Mouse (Mus musculus): ENCODE results near the gene Anks1b. TPM values are rescaled to one million over a fixed set of nuclear protein-coding genes. Genes with fewer than 3 reads are reported as not detected.

Anks1b gene
- polyA plus RNA-seq, 1 experiment from 2014 or later: 17.3 TPM

GRCm38 (mm10) chr10:90596576-90596975 lies 723.3 kb downstream of the Anks1b start:
- Histone ChIP-seq H3K9ac (ENCODE audit: low read length) (no peak overlapping the region), H3K27me3 (ENCODE audit: control insufficient read depth, insufficient read depth, low read length) (no peaks in the 10 kb centered on the region), H3K27ac (ENCODE audit: low read depth, low read length) (no peak overlapping the region), H3K4me3 (ENCODE audit: low read depth, low read length) (no peak overlapping the region), H3K4me1 (replicated peaks; ENCODE audit: control insufficient read depth, insufficient read depth, low read length) (peaks cover 2% of the 10 kb centered on the region; the same call in 1 of the 2 replicates), H3K36me3 (ENCODE audit: control insufficient read depth, insufficient read depth, low read length) (no peaks in the 10 kb centered on the region), H3K4me2 (ENCODE audit: low read depth, low read length, severe bottlenecking) (no peak overlapping the region), H3K9me3 (ENCODE audit: control insufficient read depth, low read length) (no peaks in the 10 kb centered on the region; the same call in 1 of the 2 replicates)
- peak; percentile 83 for ATAC-seq (replicated peaks; ENCODE audit: low FRiP score)
- 11% methylated on average over 3 of the region's 3 CpGs for WGBS
- no peak for DNase-seq (ENCODE audit: low spot score)

- H3K4me1 ChIP-seq (replicated peaks; ENCODE audit: control insufficient read depth, insufficient read depth, low read length): peaks cover 2% of the 10 kb centered on the region; the same call in 1 of the 2 replicates
- no peak overlapping the region for H3K4me2 ChIP-seq (ENCODE audit: low read depth, low read length, severe bottlenecking)
- H3K27me3 ChIP-seq (ENCODE audit: control insufficient read depth, insufficient read depth, low read length): no peaks in the 10 kb centered on the region
- no peaks in the 10 kb centered on the region for H3K9me3 ChIP-seq (ENCODE audit: control insufficient read depth, low read length)
- no peak overlapping the region for H3K9ac ChIP-seq (ENCODE audit: low read length)
- H3K4me3 ChIP-seq (ENCODE audit: low read depth, low read length): no peak overlapping the region
- ATAC-seq (replicated peaks; ENCODE audit: low FRiP score) (no peak), DNase-seq (ENCODE audit: low spot score) (no peak)
- H3K27ac ChIP-seq (ENCODE audit: low read depth, low read length): no peak overlapping the region
- no peaks in the 10 kb centered on the region for H3K36me3 ChIP-seq (ENCODE audit: control insufficient read depth, insufficient read depth, low read length)
Observed at GRCm38 (mm10) chr10:90599149-90599548, 725.8 kb downstream of the Anks1b start.

- DNase-seq (ENCODE audit: low spot score): no peak
- H3K36me3 ChIP-seq (ENCODE audit: control insufficient read depth, insufficient read depth, low read length): no peaks in the 10 kb centered on the region
- no peaks in the 10 kb centered on the region for H3K27me3 ChIP-seq (ENCODE audit: control insufficient read depth, insufficient read depth, low read length)
- no peak overlapping the region for H3K4me2 ChIP-seq (ENCODE audit: low read depth, low read length, severe bottlenecking)
- ATAC-seq (replicated peaks; ENCODE audit: low FRiP score): no peak
- no peak overlapping the region for H3K9ac ChIP-seq (ENCODE audit: low read length)
- H3K4me1 ChIP-seq (replicated peaks; ENCODE audit: control insufficient read depth, insufficient read depth, low read length): peaks cover 2% of the 10 kb centered on the region; the same call in 1 of the 2 replicates
- 83% methylated on average over 14 of the region's 14 CpGs for WGBS
- H3K4me3 ChIP-seq (ENCODE audit: low read depth, low read length): no peak overlapping the region
- H3K27ac ChIP-seq (ENCODE audit: low read depth, low read length): no peak overlapping the region
- no peaks in the 10 kb centered on the region for H3K9me3 ChIP-seq (ENCODE audit: control insufficient read depth, low read length)
Observed at GRCm38 (mm10) chr10:90599726-90600531, 726.6 kb downstream of the Anks1b start.

GRCm38 (mm10) chr10:90607586-90607985 lies 734.3 kb downstream of the Anks1b start:
- no peaks in the 10 kb centered on the region for H3K27me3 ChIP-seq (ENCODE audit: control insufficient read depth, insufficient read depth, low read length)
- 79% methylated on average over 3 of the region's 3 CpGs for WGBS
- no peaks in the 10 kb centered on the region for H3K9me3 ChIP-seq (ENCODE audit: control insufficient read depth, low read length)
- H3K27ac ChIP-seq (ENCODE audit: low read depth, low read length): no peak overlapping the region
- no peak overlapping the region for H3K4me2 ChIP-seq (ENCODE audit: low read depth, low read length, severe bottlenecking)
- no peaks in the 10 kb centered on the region for H3K36me3 ChIP-seq (ENCODE audit: control insufficient read depth, insufficient read depth, low read length)
- DNase-seq (ENCODE audit: low spot score) (no peak), ATAC-seq (replicated peaks; ENCODE audit: low FRiP score) (no peak)
- H3K4me1 ChIP-seq (replicated peaks; ENCODE audit: control insufficient read depth, insufficient read depth, low read length): no peaks in the 10 kb centered on the region
- no peak overlapping the region for H3K4me3 ChIP-seq (ENCODE audit: low read depth, low read length)
- H3K9ac ChIP-seq (ENCODE audit: low read length): no peak overlapping the region

GRCm38 (mm10) chr10:90609437-90609836 lies 736.1 kb downstream of the Anks1b start:
- H3K9ac ChIP-seq (ENCODE audit: low read length): no peak overlapping the region
- no peaks in the 10 kb centered on the region for H3K27me3 ChIP-seq (ENCODE audit: control insufficient read depth, insufficient read depth, low read length)
- H3K36me3 ChIP-seq (ENCODE audit: control insufficient read depth, insufficient read depth, low read length): no peaks in the 10 kb centered on the region
- WGBS: 91% methylated on average over 7 of the region's 7 CpGs
- no peak for DNase-seq (ENCODE audit: low spot score)
- H3K4me1 ChIP-seq (replicated peaks; ENCODE audit: control insufficient read depth, insufficient read depth, low read length): no peaks in the 10 kb centered on the region
- H3K4me3 ChIP-seq (ENCODE audit: low read depth, low read length): no peak overlapping the region
- H3K9me3 ChIP-seq (ENCODE audit: control insufficient read depth, low read length): no peaks in the 10 kb centered on the region
- ATAC-seq (replicated peaks; ENCODE audit: low FRiP score): no peak
- no peak overlapping the region for H3K27ac ChIP-seq (ENCODE audit: low read depth, low read length)
- H3K4me2 ChIP-seq (ENCODE audit: low read depth, low read length, severe bottlenecking): no peak overlapping the region

- no peak overlapping the region for H3K4me3 ChIP-seq (ENCODE audit: low read depth, low read length)
- H3K9ac ChIP-seq (ENCODE audit: low read length): no peak overlapping the region
- no peak overlapping the region for H3K4me2 ChIP-seq (ENCODE audit: low read depth, low read length, severe bottlenecking)
- DNase-seq (ENCODE audit: low spot score): no peak
- H3K4me1 ChIP-seq (replicated peaks; ENCODE audit: control insufficient read depth, insufficient read depth, low read length): no peaks in the 10 kb centered on the region
- no peak overlapping the region for H3K27ac ChIP-seq (ENCODE audit: low read depth, low read length)
- WGBS: 94% methylated on average over 3 of the region's 3 CpGs
- H3K9me3 ChIP-seq (ENCODE audit: control insufficient read depth, low read length): no peaks in the 10 kb centered on the region
- no peaks in the 10 kb centered on the region for H3K36me3 ChIP-seq (ENCODE audit: control insufficient read depth, insufficient read depth, low read length)
- ATAC-seq (replicated peaks; ENCODE audit: low FRiP score): no peak
- H3K27me3 ChIP-seq (ENCODE audit: control insufficient read depth, insufficient read depth, low read length): no peaks in the 10 kb centered on the region
Observed at GRCm38 (mm10) chr10:90613051-90613450, 739.7 kb downstream of the Anks1b start.

DNA sequence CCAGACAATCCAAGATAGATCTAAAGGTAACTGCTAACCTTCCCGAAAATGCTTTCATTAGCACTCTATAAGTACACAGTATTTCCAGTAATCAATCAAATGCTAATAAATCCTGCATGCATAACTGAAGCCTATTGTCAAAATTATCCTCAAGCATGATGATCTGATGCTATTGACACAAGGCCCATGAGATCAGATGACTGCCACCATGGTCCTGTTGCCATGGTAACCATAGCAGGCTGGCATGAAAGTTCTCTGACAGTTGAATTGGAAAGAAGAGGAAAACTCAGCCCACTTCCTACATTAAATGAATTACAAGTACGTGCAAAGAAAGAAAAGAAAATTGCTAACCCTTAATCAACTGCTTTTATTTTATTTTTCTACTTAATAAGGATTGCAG lies 741.9 kb downstream of the Anks1b start:
- Histone ChIP-seq H3K4me2 (ENCODE audit: low read depth, low read length, severe bottlenecking) (no peak overlapping the region), H3K36me3 (ENCODE audit: control insufficient read depth, insufficient read depth, low read length) (no peaks in the 10 kb centered on the region), H3K9ac (ENCODE audit: low read length) (no peak overlapping the region), H3K4me3 (ENCODE audit: low read depth, low read length) (no peak overlapping the region), H3K27me3 (ENCODE audit: control insufficient read depth, insufficient read depth, low read length) (no peaks in the 10 kb centered on the region), H3K4me1 (replicated peaks; ENCODE audit: control insufficient read depth, insufficient read depth, low read length) (no peaks in the 10 kb centered on the region), H3K9me3 (ENCODE audit: control insufficient read depth, low read length) (no peaks in the 10 kb centered on the region), H3K27ac (ENCODE audit: low read depth, low read length) (no peak overlapping the region)
- ATAC-seq (replicated peaks; ENCODE audit: low FRiP score): no peak
- DNase-seq (ENCODE audit: low spot score): no peak
- WGBS: 48% methylated on average over 2 of the region's 2 CpGs

DNA sequence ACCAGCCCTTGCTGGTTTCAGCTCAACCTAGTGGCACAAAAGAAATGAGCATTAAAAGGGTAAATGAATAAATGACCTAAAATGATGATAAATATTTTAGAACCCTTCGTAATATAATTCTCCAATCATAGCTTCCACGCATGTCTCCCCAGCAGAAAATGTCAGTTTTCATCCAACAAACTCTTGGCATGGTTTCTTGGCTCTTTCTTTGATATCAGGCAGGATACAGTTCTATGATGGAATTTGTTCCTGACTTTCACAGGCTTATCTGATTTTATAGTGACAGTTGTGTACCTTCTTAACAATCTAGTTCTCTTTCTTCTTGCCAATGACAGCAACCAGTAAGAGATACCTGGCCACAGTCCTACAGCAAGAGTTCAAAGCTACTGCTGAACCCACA lies 743.3 kb downstream of the Anks1b start:
- no peak overlapping the region for H3K4me3 ChIP-seq (ENCODE audit: low read depth, low read length)
- H3K4me1 ChIP-seq (replicated peaks; ENCODE audit: control insufficient read depth, insufficient read depth, low read length): no peaks in the 10 kb centered on the region
- no peaks in the 10 kb centered on the region for H3K9me3 ChIP-seq (ENCODE audit: control insufficient read depth, low read length)
- H3K36me3 ChIP-seq (ENCODE audit: control insufficient read depth, insufficient read depth, low read length): no peaks in the 10 kb centered on the region
- no peak for ATAC-seq (replicated peaks; ENCODE audit: low FRiP score)
- WGBS: 92% methylated on average over 2 of the region's 2 CpGs
- DNase-seq (ENCODE audit: low spot score): no peak
- H3K9ac ChIP-seq (ENCODE audit: low read length): no peak overlapping the region
- no peaks in the 10 kb centered on the region for H3K27me3 ChIP-seq (ENCODE audit: control insufficient read depth, insufficient read depth, low read length)
- no peak overlapping the region for H3K4me2 ChIP-seq (ENCODE audit: low read depth, low read length, severe bottlenecking)
- H3K27ac ChIP-seq (ENCODE audit: low read depth, low read length): no peak overlapping the region
